Mouse (Mus musculus) spleen, adult 2 months (tissue): ENCODE results near the gene Steap3.

Source experiments
- CTCF ChIP-seq: fragments of 200-500 bp; IDR thresholded peaks from 2 replicates; pipeline ENCODE4 v1.5.1; 2011; ENCODE audit warnings: mild to moderate bottlenecking, inconsistent platforms; ENCODE audit not compliant: insufficient read depth, insufficient read length, insufficient replicate concordance; ENCODE audit errors: extremely low read depth
- POLR2A ChIP-seq: fragments of 200-500 bp; IDR thresholded peaks from 2 replicates; pipeline ENCODE4 v1.6.1; 2011; ENCODE audit warnings: low read depth, low read length, inconsistent platforms

GRCm38 (mm10) chr1:120198942-120199341, 73.6 kb downstream of the Steap3 start:
- no peak for TF ChIP-seq CTCF
- no peak for TF ChIP-seq POLR2A
